Mouse (Mus musculus) embryonic facial prominence, embryonic 11.5 days (tissue): ENCODE results near the gene Ist1. TPM values are rescaled to one million over a fixed set of nuclear protein-coding genes. Genes with fewer than 3 reads are reported as not detected.

Source experiments
- ATAC-seq: fragments of 200-750 bp; cut with Nextera tagmentation; replicated peaks from 2 replicates; pipeline ENCODE4 v1.8.0; 2017; ENCODE audit warnings: low read depth; ENCODE audit not compliant: insufficient number of reproducible peaks, low FRiP score, low TSS enrichment
- DNase-seq: peaks from one replicate; pipeline ENCODE4 v3.0.0-alpha.2; 2015; ENCODE audit warnings: low spot score
- H3K27ac ChIP-seq: fragments of 300-500 bp; sonication (generic); replicated peaks from 2 replicates; pipeline ENCODE4 v1.5.1; 2014; ENCODE audit warnings: mild to moderate bottlenecking, low read depth, low read length, control low read depth
- H3K27me3 ChIP-seq: fragments of 300-500 bp; sonication (generic); 2 replicates; pipeline ENCODE4 v1.6.1; 2014; ENCODE audit warnings: mild to moderate bottlenecking, low read length, moderate library complexity, mixed read lengths; ENCODE audit not compliant: control insufficient read depth, insufficient read depth
- H3K36me3 ChIP-seq: fragments of 300-500 bp; sonication (generic); replicated peaks from 2 replicates; pipeline ENCODE4 v1.6.1; 2014; ENCODE audit warnings: low read depth, mild to moderate bottlenecking, low read length, moderate library complexity, mixed read lengths; ENCODE audit not compliant: control insufficient read depth, insufficient read depth
- H3K4me1 ChIP-seq: fragments of 300-500 bp; sonication (generic); 2 replicates; pipeline ENCODE4 v1.6.1; 2014; ENCODE audit warnings: low read length, mixed read lengths; ENCODE audit not compliant: control insufficient read depth, insufficient read depth
- H3K4me2 ChIP-seq: fragments of 300-500 bp; sonication (generic); 2 replicates; pipeline ENCODE4 v1.6.1; 2014; ENCODE audit warnings: low read depth, mild to moderate bottlenecking, control low read depth, low read length, moderate library complexity
- H3K4me3 ChIP-seq: fragments of 300-500 bp; sonication (generic); 2 replicates; pipeline ENCODE4 v1.5.1; 2014; ENCODE audit warnings: low read depth, low read length, control low read depth
- H3K9ac ChIP-seq: fragments of 300-500 bp; sonication (generic); replicated peaks from 2 replicates; pipeline ENCODE4 v1.6.1; 2014; ENCODE audit warnings: mild to moderate bottlenecking, control low read depth, low read length
- H3K9me3 ChIP-seq: fragments of 300-500 bp; sonication (generic); replicated peaks from 2 replicates; pipeline ENCODE4 v1.6.1; 2016; ENCODE audit warnings: mild to moderate bottlenecking, low read length, inconsistent platforms, mixed read lengths; ENCODE audit not compliant: control insufficient read depth
- WGBS: fragments of 180-500 bp; shearing (Covaris S2); extraction: QIAGEN DNeasy Blood & Tissue Kit; methylation state at CpG from one replicate; pipeline ENCODE4 v1.1.7; 2014; 5-methylcytosine and 5-hydroxymethylcytosine counted together
- polyA plus RNA-seq: library from polyadenylated mRNA; unstranded; fragments of >200 nt; fragmentation: Nextera tagmentation; extraction: Ambion mirVana; gene quantifications from 2 replicates; pipeline ENCODE4 v1.2.1, GENCODE M21; 2014

The Ist1 gene
- polyA plus RNA-seq, 1 experiment from 2014 or later: 186 TPM

GRCm38 (mm10) chr8:109641236-109641635 is 51.8 kb downstream of the Ist1 start:
- Histone ChIP-seq H3K27me3 (no peaks in the 10 kb centered on the region), H3K27ac (no peak overlapping the region), H3K36me3 (no peaks in the 10 kb centered on the region), H3K4me3 (no peak overlapping the region), H3K9ac (no peak overlapping the region), H3K4me2 (no peak overlapping the region), H3K4me1 (no peaks in the 10 kb centered on the region), H3K9me3 (no peaks in the 10 kb centered on the region)
- WGBS: 71% methylated on average over 5 of the region's 5 CpGs
- no peak for ATAC-seq
- no peak for DNase-seq

GRCm38 (mm10) chr8:109640410-109640809 is 52.6 kb downstream of the Ist1 start:
- no peaks in the 10 kb centered on the region for H3K9me3 ChIP-seq
- no peak overlapping the region for H3K9ac ChIP-seq
- ATAC-seq (no peak), DNase-seq (no peak)
- H3K36me3 ChIP-seq: no peaks in the 10 kb centered on the region
- H3K27ac ChIP-seq: no peak overlapping the region
- 70% methylated on average over 7 of the region's 7 CpGs for WGBS
- no peaks in the 10 kb centered on the region for H3K4me1 ChIP-seq
- H3K4me2 ChIP-seq: no peak overlapping the region
- H3K27me3 ChIP-seq: no peaks in the 10 kb centered on the region
- H3K4me3 ChIP-seq: no peak overlapping the region

GRCm38 (mm10) chr8:109638851-109639250 is 54.2 kb downstream of the Ist1 start:
- no peak overlapping the region for H3K4me2 ChIP-seq
- WGBS: 78% methylated on average over 5 of the region's 5 CpGs
- no peak overlapping the region for H3K27ac ChIP-seq
- H3K4me3 ChIP-seq: no peak overlapping the region
- no peak for ATAC-seq
- no peak for DNase-seq
- no peaks in the 10 kb centered on the region for H3K9me3 ChIP-seq
- H3K36me3 ChIP-seq: no peaks in the 10 kb centered on the region
- no peaks in the 10 kb centered on the region for H3K4me1 ChIP-seq
- H3K27me3 ChIP-seq: no peaks in the 10 kb centered on the region
- H3K9ac ChIP-seq: no peak overlapping the region

- Histone ChIP-seq H3K27me3 (no peaks in the 10 kb centered on the region), H3K4me3 (no peak overlapping the region), H3K36me3 (no peaks in the 10 kb centered on the region), H3K27ac (no peak overlapping the region), H3K9me3 (no peaks in the 10 kb centered on the region), H3K9ac (no peak overlapping the region), H3K4me2 (no peak overlapping the region), H3K4me1 (no peaks in the 10 kb centered on the region)
- WGBS: 89% methylated on average over 8 of the region's 8 CpGs
- DNase-seq (no peak), ATAC-seq (no peak)
Observed at GRCm38 (mm10) chr8:109635146-109635545, 57.9 kb downstream of the Ist1 start.

GRCm38 (mm10) chr8:109632498-109632897 is 60.6 kb downstream of the Ist1 start:
- 83% methylated on average over 5 of the region's 5 CpGs for WGBS
- Histone ChIP-seq H3K27me3 (no peaks in the 10 kb centered on the region), H3K9me3 (no peaks in the 10 kb centered on the region; the same call in 1 of the 2 replicates), H3K4me3 (no peak overlapping the region), H3K9ac (no peak overlapping the region), H3K27ac (no peak overlapping the region), H3K4me1 (no peaks in the 10 kb centered on the region), H3K4me2 (no peak overlapping the region), H3K36me3 (no peaks in the 10 kb centered on the region)
- ATAC-seq (no peak), DNase-seq (no peak)

- no peak for ATAC-seq
- Histone ChIP-seq H3K27ac (no peak overlapping the region), H3K27me3 (no peaks in the 10 kb centered on the region), H3K9ac (no peak overlapping the region), H3K36me3 (no peaks in the 10 kb centered on the region), H3K4me1 (no peaks in the 10 kb centered on the region), H3K4me2 (no peak overlapping the region), H3K4me3 (no peak overlapping the region), H3K9me3 (no peaks in the 10 kb centered on the region; the same call in none of the 2 replicates)
- 76% methylated on average over 6 of the region's 6 CpGs for WGBS
- DNase-seq: no peak
Observed at GRCm38 (mm10) chr8:109628638-109629037, 64.4 kb downstream of the Ist1 start.

Other genes with a start within 250 kb of the Ist1 start
- gene Pmfbp1, start 199.2 kb downstream of the Ist1 start, polyA plus RNA-seq: 0.17 and 0.64 TPM in 2 replicates
- 19.6 and 20.4 TPM in 2 replicates for gene Dhx38, start 127.4 kb downstream of the Ist1 start, polyA plus RNA-seq
- 28.2 and 28.9 TPM in 2 replicates for gene Txnl4b, start 127.4 kb downstream of the Ist1 start, polyA plus RNA-seq
- 0.88 and 0.97 TPM in 2 replicates for gene Hp, start 114.1 kb downstream of the Ist1 start, polyA plus RNA-seq
- 41.5 and 44.6 TPM in 2 replicates for gene Dhodh, start 84.6 kb downstream of the Ist1 start, polyA plus RNA-seq
- gene Pkd1l3, start 78.7 kb downstream of the Ist1 start, polyA plus RNA-seq: 0.13 and 0.18 TPM in 2 replicates
- 46.3 and 47.1 TPM in 2 replicates for gene Zfp821, start 12.3 kb upstream of the Ist1 start, polyA plus RNA-seq
- gene Atxn1l, start 44.5 kb upstream of the Ist1 start, polyA plus RNA-seq: 6.0 and 6.5 TPM in 2 replicates
- gene Ap1g1, start 85.3 kb upstream of the Ist1 start, polyA plus RNA-seq: 37.7 and 42.5 TPM in 2 replicates
- gene Phlpp2, start 175.3 kb upstream of the Ist1 start, polyA plus RNA-seq: 2.4 and 2.8 TPM in 2 replicates